Mouse (Mus musculus) large intestine, adult 2 months (tissue): ENCODE measurements around the gene Bcap31. TPM values are rescaled to one million over a fixed set of nuclear protein-coding genes. Genes with fewer than 3 reads are reported as not detected.
"Not testable (repeated sequence)": the region's sequence is repeated elsewhere in the genome, so short reads cannot be mapped to it uniquely, and the experiment has no call there.

ENCODE experiments used
- DNase-seq: peaks from one replicate; pipeline ENCODE4 v3.0.0-alpha.2; 2012; ENCODE audit warnings: low read depth, low spot score
- WGBS: fragments of 180-500 bp; shearing (Covaris S2); methylation state at CpG from one replicate; pipeline ENCODE4 v1.1.7; 2018; 5-methylcytosine and 5-hydroxymethylcytosine counted together
- polyA plus RNA-seq: library from polyadenylated mRNA; depleted of rRNA; stranded (reverse); fragments of >200 nt; gene quantifications from 2 replicates; pipeline ENCODE4 v1.2.3, GENCODE M21; 2012; rRNA removed

Gene Bcap31
- 96.4 and 97.6 TPM in 2 replicates for polyA plus RNA-seq

- 17% methylated on average over 40 of the region's 45 CpGs for WGBS
- peak; percentile 76 for DNase-seq
Measured at GRCm38 (mm10) chrX:73716109-73716661, at the start of gene Bcap31, which contains the start of gene Abcd1. Gene Bcap31, minus strand, starts transcription at chrX:73716175. Gene Abcd1, plus strand, starts transcription at chrX:73716597.

GRCm38 (mm10) chrX:73765311-73765710, 49.3 kb upstream of the Bcap31 start:
- WGBS: 20% methylated on average over 1 of the region's 1 CpGs
- no peak for DNase-seq

- DNase-seq: no peak
- whole genome bisulfite sequencing: 85% methylated on average over 13 of the region's 13 CpGs
Measured at GRCm38 (mm10) chrX:73758611-73759290, 42.8 kb upstream of the Bcap31 start.

GRCm38 (mm10) chrX:73756334-73757140, 40.6 kb upstream of the Bcap31 start, which contains the start of gene Plxnb3:
Gene Plxnb3, plus strand, starts transcription at chrX:73757090.
- DNase-seq: no peak
- 79% methylated on average over 5 of the region's 5 CpGs for WGBS

GRCm38 (mm10) chrX:73748977-73749376, 33.0 kb upstream of the Bcap31 start:
- WGBS: 94% methylated on average over 1 of the region's 1 CpGs

GRCm38 (mm10) chrX:73744774-73745481, 29.0 kb upstream of the Bcap31 start:
- no peak for DNase-seq
- 33% methylated on average over 1 of the region's 1 CpGs for WGBS

More at GRCm38 (mm10) chrX:73748977-73749376, 33.0 kb upstream of the Bcap31 start:
- DNase-seq: no peak

- WGBS: 93% methylated on average over 7 of the region's 7 CpGs
- not testable (repeated sequence) for DNase-seq
Measured at GRCm38 (mm10) chrX:73739841-73740240, 23.9 kb upstream of the Bcap31 start.

GRCm38 (mm10) chrX:73739151-73739550, 23.2 kb upstream of the Bcap31 start:
- 54% methylated on average over 5 of the region's 5 CpGs for WGBS
- DNase-seq: no peak

- no peak for DNase-seq
- 62% methylated on average over 1 of the region's 1 CpGs for WGBS
Measured at GRCm38 (mm10) chrX:73738155-73738554, 22.2 kb upstream of the Bcap31 start.

- WGBS: 52% methylated on average over 1 of the region's 1 CpGs
- DNase-seq: no peak
Measured at GRCm38 (mm10) chrX:73730908-73731307, 14.9 kb upstream of the Bcap31 start.

- no peak for DNase-seq
- 21% methylated on average over 5 of the region's 5 CpGs for WGBS
Measured at GRCm38 (mm10) chrX:73718686-73719362, 2.8 kb upstream of the Bcap31 start.

- WGBS: 8% methylated on average over 3 of the region's 3 CpGs
- DNase-seq: no peak
Measured at GRCm38 (mm10) chrX:73718271-73718670, 2.3 kb upstream of the Bcap31 start.

GRCm38 (mm10) chrX:73717667-73718066, 1.7 kb upstream of the Bcap31 start:
- 34% methylated on average over 11 of the region's 11 CpGs for WGBS
- DNase-seq: no peak

GRCm38 (mm10) chrX:73716709-73717545, 952 bp upstream of the Bcap31 start:
- WGBS: 25% methylated on average over 30 of the region's 30 CpGs
- no peak for DNase-seq

GRCm38 (mm10) chrX:73715476-73716108, 383 bp downstream of the Bcap31 start:
- WGBS: 14% methylated on average over 21 of the region's 21 CpGs
- DNase-seq: no peak

GRCm38 (mm10) chrX:73700472-73700871, 15.5 kb downstream of the Bcap31 start:
- DNase-seq: no peak
- WGBS: 49% methylated on average over 1 of the region's 1 CpGs

GRCm38 (mm10) chrX:73690917-73691629, 24.9 kb downstream of the Bcap31 start:
- WGBS: 41% methylated on average over 5 of the region's 5 CpGs
- no peak for DNase-seq
